Mouse (Mus musculus) cerebellum, postnatal 10 days (tissue): ENCODE measurements around the gene Acot13.
"Not testable (repeated sequence)": the region's sequence is repeated elsewhere in the genome, so short reads cannot be mapped to it uniquely, and the experiment has no call there.

Source experiments
- DNase-seq, 2 experiments: peaks; one replicate each; pipeline ENCODE4 v3.0.0; 2021; ENCODE audit warnings: mixed read lengths in 2 of 2

Acot13 gene

GRCm38 (mm10) chr13:24778706-24779380 is 52.5 kb downstream of the Acot13 start:
- DNase-seq: no peak

- DNase-seq: no peak
These were observed 53.3 kb downstream of the Acot13 start for GRCm38 (mm10) chr13:24778026-24778425.

- DNase-seq: peak; percentile 71 to 87
These were observed 55.0 kb downstream of the Acot13 start for GRCm38 (mm10) chr13:24776146-24776844.

- DNase-seq: not testable (repeated sequence)
These were observed 59.9 kb downstream of the Acot13 start for GRCm38 (mm10) chr13:24771482-24771881.
